Mouse (Mus musculus) cortical plate, adult 2 months (tissue): ENCODE data around the gene Krcc1.

Experiments
- CTCF ChIP-seq: fragments of 200-500 bp; IDR thresholded peaks from 2 replicates; pipeline ENCODE4 v1.5.1; 2011; ENCODE audit warnings: mild to moderate bottlenecking, control low read depth, low read length; ENCODE audit not compliant: insufficient read depth; ENCODE audit errors: extremely low read depth
- POLR2A ChIP-seq: fragments of 200-500 bp; IDR thresholded peaks from 2 replicates; pipeline ENCODE4 v1.6.1; 2011; ENCODE audit warnings: mild to moderate bottlenecking, low read length, control low read depth; ENCODE audit not compliant: insufficient read depth; ENCODE audit errors: extremely low read depth

DNA sequence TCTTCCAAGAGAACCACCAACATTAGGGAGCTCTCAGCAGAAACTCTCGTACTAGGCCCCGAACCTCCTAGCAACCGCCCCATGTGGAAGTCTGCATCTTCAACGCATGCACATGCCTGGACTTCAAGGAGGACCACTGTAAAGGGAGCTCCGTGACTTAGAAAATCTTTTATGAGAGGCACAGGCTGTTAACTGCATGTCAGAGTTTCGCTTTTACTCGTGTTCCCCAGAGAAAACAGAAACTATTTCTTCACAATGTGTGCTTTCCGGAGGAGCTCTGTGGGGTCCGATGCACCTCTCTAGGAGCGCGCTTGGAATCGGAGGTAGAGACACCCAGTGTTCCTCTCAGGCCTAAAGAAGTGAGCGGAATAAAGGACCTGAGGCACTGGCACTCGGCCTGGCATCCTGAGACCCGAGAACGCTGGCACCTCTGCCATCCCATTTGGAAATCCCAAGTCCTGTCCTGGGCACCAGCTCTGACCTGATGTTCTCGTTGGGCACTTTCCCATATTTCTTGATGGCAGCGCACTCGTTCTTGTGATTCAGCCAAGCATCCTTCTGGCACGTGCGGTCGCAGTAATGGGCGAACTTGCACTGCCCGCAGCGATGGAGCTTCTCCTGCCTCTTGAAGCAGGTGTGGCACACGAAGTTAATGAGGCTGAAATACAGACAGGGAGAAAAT, 32.3 kb upstream of the Krcc1 start:
- no peak for TF ChIP-seq POLR2A
- TF ChIP-seq CTCF = no peak
